Mouse (Mus musculus): ENCODE results near the gene Pld4.

Pld4 gene

GRCm38 (mm10) chr12:112738281-112739022, 22.0 kb upstream of the Pld4 start:
- no peak for DNase-seq (ENCODE audit: low spot score)

- no peak for DNase-seq (ENCODE audit: low spot score)
These were observed 21.4 kb upstream of the Pld4 start for GRCm38 (mm10) chr12:112739023-112739568.

GRCm38 (mm10) chr12:112742768-112743167, 17.7 kb upstream of the Pld4 start:
- DNase-seq (ENCODE audit: low spot score): no peak

GRCm38 (mm10) chr12:112743168-112743975, 17.1 kb upstream of the Pld4 start:
- DNase-seq (ENCODE audit: low spot score): peak; percentile 81

- DNase-seq (ENCODE audit: low spot score): no peak
These were observed 16.2 kb upstream of the Pld4 start for GRCm38 (mm10) chr12:112744211-112744610.

GRCm38 (mm10) chr12:112744891-112745580, 15.4 kb upstream of the Pld4 start:
- no peak for DNase-seq (ENCODE audit: low spot score)

- no peak for DNase-seq (ENCODE audit: low spot score)
These were observed 14.7 kb upstream of the Pld4 start for GRCm38 (mm10) chr12:112745716-112746115.

- no peak for DNase-seq (ENCODE audit: low spot score)
These were observed 14.0 kb upstream of the Pld4 start for GRCm38 (mm10) chr12:112746461-112746807.

- DNase-seq (ENCODE audit: low spot score): no peak
These were observed 13.4 kb upstream of the Pld4 start for GRCm38 (mm10) chr12:112746808-112747605.

- DNase-seq (ENCODE audit: low spot score): no peak
These were observed 12.9 kb upstream of the Pld4 start for GRCm38 (mm10) chr12:112747606-112747970.

GRCm38 (mm10) chr12:112750976-112751375, 9.5 kb upstream of the Pld4 start:
- no peak for DNase-seq (ENCODE audit: low spot score)

GRCm38 (mm10) chr12:112752399-112752798, 8.1 kb upstream of the Pld4 start:
- DNase-seq (ENCODE audit: low spot score): no peak

- DNase-seq (ENCODE audit: low spot score): no peak
These were observed 4.6 kb upstream of the Pld4 start for GRCm38 (mm10) chr12:112755900-112756299.

- no peak for DNase-seq (ENCODE audit: low spot score)
These were observed 2.6 kb upstream of the Pld4 start for GRCm38 (mm10) chr12:112757896-112758295.

GRCm38 (mm10) chr12:112759471-112759870, 984 bp upstream of the Pld4 start:
- DNase-seq (ENCODE audit: low spot score): no peak

- DNase-seq (ENCODE audit: low spot score): no peak
These were observed 956 bp downstream of the Pld4 start for GRCm38 (mm10) chr12:112761411-112761810.

GRCm38 (mm10) chr12:112762018-112762417, 1.6 kb downstream of the Pld4 start:
- no peak for DNase-seq (ENCODE audit: low spot score)

- DNase-seq (ENCODE audit: low spot score): no peak
These were observed 2.7 kb downstream of the Pld4 start for GRCm38 (mm10) chr12:112763176-112763575.

- no peak for DNase-seq (ENCODE audit: low spot score)
These were observed 3.7 kb downstream of the Pld4 start for GRCm38 (mm10) chr12:112764141-112764540.

GRCm38 (mm10) chr12:112764991-112765390, 4.5 kb downstream of the Pld4 start:
- DNase-seq (ENCODE audit: low spot score): no peak

GRCm38 (mm10) chr12:112766586-112766985, 6.1 kb downstream of the Pld4 start:
- DNase-seq (ENCODE audit: low spot score): no peak
